Mouse (Mus musculus): ENCODE results near the gene Tshr.

The Tshr gene

GRCm38 (mm10) chr12:91587491-91588033 is 203.2 kb downstream of the Tshr start:
- DNase-seq (ENCODE audit: low spot score in 2 of 2): no peak

- DNase-seq (ENCODE audit: low spot score in 2 of 2): peak; percentile 83 to 85
Measured at GRCm38 (mm10) chr12:91588176-91588669, 203.9 kb downstream of the Tshr start.

GRCm38 (mm10) chr12:91588670-91589541 is 204.5 kb downstream of the Tshr start:
- DNase-seq (ENCODE audit: low spot score in 2 of 2): peak; percentile 13 to 24

- no peak for DNase-seq (ENCODE audit: low spot score in 2 of 2)
Measured at GRCm38 (mm10) chr12:91589542-91589846, 205.1 kb downstream of the Tshr start.

GRCm38 (mm10) chr12:91589847-91590690 is 205.7 kb downstream of the Tshr start, which contains the start of gene Gtf2a1:
TSS of gene Gtf2a1 (minus strand) at chr12:91590487.
- DNase-seq (ENCODE audit: low spot score in 2 of 2): peak; percentile 85 to 87

GRCm38 (mm10) chr12:91590716-91591115 is 206.4 kb downstream of the Tshr start:
- DNase-seq (ENCODE audit: low spot score in 2 of 2): no peak

GRCm38 (mm10) chr12:91591191-91591590 is 206.8 kb downstream of the Tshr start:
- DNase-seq (ENCODE audit: low spot score in 2 of 2): no peak

- DNase-seq (ENCODE audit: low spot score in 2 of 2): no peak
Measured at GRCm38 (mm10) chr12:91592128-91592527, 207.8 kb downstream of the Tshr start.
